Mouse (Mus musculus) intestine, embryonic 15.5 days (tissue): ENCODE measurements around the gene Rab40c. TPM values are rescaled to one million over a fixed set of nuclear protein-coding genes. Genes with fewer than 3 reads are reported as not detected.
A peak's percentile ranks its signal among the peaks of the same experiment; 100 is the strongest.

Experiments used
- ATAC-seq: fragments of 200-750 bp; cut with Nextera tagmentation; 2 replicates; pipeline ENCODE4 v1.8.0; 2017; ENCODE audit warnings: moderate TSS enrichment, moderate library complexity
- H3K27ac ChIP-seq: fragments of 300-500 bp; sonication (generic); 2 replicates; pipeline ENCODE4 v1.5.1; 2015; ENCODE audit warnings: mild to moderate bottlenecking, inconsistent platforms
- H3K27me3 ChIP-seq: fragments of 300-500 bp; sonication (generic); replicated peaks from 2 replicates; pipeline ENCODE4 v1.6.1; 2015; ENCODE audit warnings: inconsistent platforms
- H3K36me3 ChIP-seq: fragments of 300-500 bp; sonication (generic); 2 replicates; pipeline ENCODE4 v1.6.1; 2015; ENCODE audit warnings: inconsistent platforms
- H3K4me1 ChIP-seq: fragments of 300-500 bp; sonication (generic); replicated peaks from 2 replicates; pipeline ENCODE4 v1.6.1; 2015; ENCODE audit warnings: inconsistent platforms
- H3K4me2 ChIP-seq: fragments of 300-500 bp; sonication (generic); replicated peaks from 2 replicates; pipeline ENCODE4 v1.6.1; 2015; ENCODE audit warnings: mild to moderate bottlenecking, inconsistent platforms
- H3K4me3 ChIP-seq: fragments of 300-500 bp; sonication (generic); replicated peaks from 2 replicates; pipeline ENCODE4 v1.5.1; 2015; ENCODE audit warnings: inconsistent platforms
- H3K9ac ChIP-seq: fragments of 300-500 bp; sonication (generic); 2 replicates; pipeline ENCODE4 v1.6.1; 2015; ENCODE audit warnings: inconsistent platforms
- H3K9me3 ChIP-seq: fragments of 300-500 bp; sonication (generic); 2 replicates; pipeline ENCODE4 v1.6.1; 2016; ENCODE audit warnings: inconsistent platforms
- WGBS: fragments of 180-500 bp; shearing (Covaris S2); methylation state at CpG from one replicate; pipeline ENCODE4 v1.1.7; 2015; 5-methylcytosine and 5-hydroxymethylcytosine counted together
- polyA plus RNA-seq: library from polyadenylated mRNA; unstranded; fragments of >200 nt; fragmentation: Nextera tagmentation; extraction: Ambion mirVana; gene quantifications from 2 replicates; pipeline ENCODE4 v1.2.1, GENCODE M21; 2015

Gene Rab40c
- polyA plus RNA-seq, 1 experiment from 2014 or later, result 21.4 TPM

DNA sequence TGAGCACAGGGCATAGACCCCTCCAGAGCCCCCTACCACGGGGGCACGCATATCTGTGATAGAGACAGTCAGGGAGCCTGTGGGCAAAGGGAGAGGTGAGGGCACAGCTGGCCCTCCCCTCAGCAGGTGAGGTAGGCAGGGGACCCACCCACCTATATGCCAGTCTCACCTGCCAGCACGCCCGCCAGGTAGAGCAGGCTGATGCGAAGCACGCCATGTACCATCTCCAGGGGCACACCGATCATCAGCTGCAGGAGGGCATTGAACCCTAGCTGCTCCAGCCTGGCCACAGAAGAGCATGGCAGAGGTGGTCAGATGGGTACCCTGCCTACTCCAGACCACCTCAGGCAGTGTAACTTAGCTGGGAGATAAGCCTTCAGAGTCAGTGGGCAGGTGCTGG is 84.2 kb downstream of the Rab40c start:
- ATAC-seq, result no peak
- peaks cover 65% of the 10 kb centered on the region for H3K4me1 ChIP-seq
- no peaks in the 10 kb centered on the region for H3K9me3 ChIP-seq
- H3K27ac ChIP-seq, result no peak overlapping the region
- H3K4me3 ChIP-seq, result peak overlapping the region; percentile 83; the same call in 1 of the 2 replicates
- peak overlapping the region; percentile 85; the same call in 1 of the 2 replicates for H3K9ac ChIP-seq
- 93% methylated on average over 7 of the region's 7 CpGs for WGBS
- H3K27me3 ChIP-seq, result no peaks in the 10 kb centered on the region
- peaks cover 21% of the 10 kb centered on the region for H3K36me3 ChIP-seq
- H3K4me2 ChIP-seq, result peak overlapping the region; percentile 91

DNA sequence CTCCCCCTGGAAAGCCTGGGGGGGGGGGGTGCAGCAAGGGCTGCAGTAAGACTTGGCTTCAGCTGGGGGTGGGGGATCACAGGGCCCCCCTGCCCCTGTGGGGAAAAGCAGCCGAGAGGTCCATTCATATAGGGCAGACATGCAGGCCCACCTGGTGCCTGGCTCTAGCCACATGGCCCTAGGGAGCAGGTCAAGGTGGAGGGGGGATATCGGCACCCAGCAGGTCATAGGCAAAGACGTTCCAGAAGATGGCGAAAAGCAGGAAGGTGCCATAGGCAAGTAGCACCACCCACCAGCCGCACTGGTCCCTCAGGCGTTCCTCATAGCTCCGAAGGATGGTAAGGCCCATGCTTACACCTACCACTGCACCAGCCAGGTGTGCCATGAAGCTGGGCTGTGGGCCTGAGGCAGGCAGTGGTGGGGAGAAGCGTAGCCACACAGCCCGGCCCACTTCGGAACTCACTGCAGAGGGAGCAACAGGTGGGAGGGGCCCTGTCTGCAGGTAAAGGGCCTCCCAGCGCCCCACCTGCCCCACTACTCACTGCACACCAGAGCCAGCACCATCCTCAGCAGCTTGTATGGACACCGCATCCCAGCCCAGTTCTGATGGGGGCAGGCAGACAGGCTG is 84.8 kb downstream of the Rab40c start:
- WGBS, result 77% methylated on average over 12 of the region's 12 CpGs
- no peak for ATAC-seq
- H3K4me1 ChIP-seq, result peaks cover 70% of the 10 kb centered on the region
- peak overlapping the region; percentile 83 for H3K4me3 ChIP-seq
- no peaks in the 10 kb centered on the region for H3K9me3 ChIP-seq
- H3K36me3 ChIP-seq, result peaks cover 21% of the 10 kb centered on the region
- H3K27me3 ChIP-seq, result no peaks in the 10 kb centered on the region
- H3K4me2 ChIP-seq, result peak overlapping the region; percentile 91
- no peak overlapping the region; the same call in 1 of the 2 replicates for H3K27ac ChIP-seq
- peak overlapping the region; percentile 85 for H3K9ac ChIP-seq

- Histone ChIP-seq H3K36me3 (peaks cover 16% of the 10 kb centered on the region), H3K4me1 (peaks cover 68% of the 10 kb centered on the region), H3K9ac (peak overlapping the region; percentile 85), H3K4me2 (peak overlapping the region; percentile 91), H3K4me3 (peak overlapping the region; percentile 83), H3K27ac (peak overlapping the region; percentile 98), H3K27me3 (no peaks in the 10 kb centered on the region), H3K9me3 (no peaks in the 10 kb centered on the region)
- no peak for ATAC-seq
- WGBS, result 19% methylated on average over 6 of the region's 6 CpGs
These were observed 85.4 kb downstream of the Rab40c start for GRCm38 (mm10) chr17:25833961-25834594.

DNA sequence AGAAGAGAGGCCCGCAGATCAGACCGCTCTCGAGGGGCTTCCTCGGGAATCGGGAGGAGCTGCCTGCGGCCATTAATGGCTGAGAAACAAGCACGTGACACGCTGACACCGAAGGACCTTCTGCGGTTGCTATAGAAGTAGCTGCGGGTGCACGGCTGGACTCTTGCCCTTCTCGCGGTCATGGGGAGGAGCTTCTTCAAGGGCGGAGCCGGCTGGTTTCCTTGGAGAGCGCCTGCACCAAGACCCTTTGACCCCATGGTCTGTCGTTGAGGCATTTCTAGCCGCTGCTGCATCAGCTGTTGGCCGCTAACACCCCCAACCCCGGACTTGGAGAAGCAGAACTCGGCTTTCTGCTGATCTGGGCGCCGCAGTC is 86.2 kb downstream of the Rab40c start, which contains the start of gene Stub1:
TSS of gene Stub1 (minus strand) at position 114 of the 373 bp plus-strand sequence.
- peak within 1 kb of the TSS; percentile 91 for H3K4me2 ChIP-seq
- ATAC-seq, result peak; percentile 82
- H3K36me3 ChIP-seq, result peaks cover 14% of the 10 kb centered on the region
- H3K9me3 ChIP-seq, result no peaks in the 10 kb centered on the region
- H3K27ac ChIP-seq, result peak within 1 kb of the TSS; percentile 98
- peak within 1 kb of the TSS; percentile 85 for H3K9ac ChIP-seq
- H3K27me3 ChIP-seq, result no peaks in the 10 kb centered on the region
- peak within 1 kb of the TSS; percentile 83 for H3K4me3 ChIP-seq
- under 1% methylated on average over 24 of the region's 24 CpGs for WGBS
- peaks cover 70% of the 10 kb centered on the region for H3K4me1 ChIP-seq

DNA sequence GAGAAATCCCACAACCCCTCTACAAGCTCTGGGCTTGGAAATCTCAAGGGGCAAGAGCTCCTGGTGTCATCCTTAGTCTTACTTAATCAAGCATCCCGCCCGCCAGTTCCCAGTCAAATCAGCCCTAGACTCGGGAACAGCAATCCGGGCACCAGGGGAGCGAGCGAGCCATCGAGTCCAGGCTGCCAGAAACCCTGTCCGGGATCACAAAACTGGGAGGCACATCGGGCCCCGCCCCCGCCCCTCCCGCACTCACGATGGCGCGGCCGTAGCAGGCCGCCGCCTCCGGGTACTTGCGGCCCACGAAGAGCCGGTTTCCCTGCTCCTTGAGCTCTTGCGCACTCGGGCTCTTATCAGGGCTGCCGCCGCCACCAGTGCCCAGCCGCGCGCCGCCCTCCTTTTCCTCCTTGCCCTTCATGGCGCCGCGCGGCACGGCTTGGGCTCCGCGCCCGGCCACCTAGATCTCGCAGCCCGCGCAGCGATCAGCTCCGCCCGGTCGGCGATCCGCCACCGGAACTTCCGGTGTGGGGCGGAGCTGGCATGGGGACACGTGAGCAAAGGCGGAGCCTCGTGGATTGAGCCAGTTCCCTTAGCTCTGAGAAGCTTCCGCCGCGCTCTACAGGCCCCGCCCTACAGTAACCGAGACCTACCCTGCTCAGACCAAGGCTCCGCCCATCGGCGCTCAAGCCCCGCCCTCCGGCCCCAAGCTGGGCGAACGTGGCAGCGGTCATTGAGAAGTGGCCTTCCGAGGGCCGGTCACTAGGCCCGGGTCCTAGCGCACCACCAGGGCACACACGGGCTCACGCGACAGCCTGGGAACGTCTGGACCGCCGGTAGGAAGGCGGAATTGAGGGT is 86.9 kb downstream of the Rab40c start:
- Histone ChIP-seq H3K4me1 (peaks cover 70% of the 10 kb centered on the region), H3K27ac (peak overlapping the region; percentile 98), H3K4me3 (peak overlapping the region; percentile 83), H3K36me3 (peaks cover 14% of the 10 kb centered on the region), H3K4me2 (peak overlapping the region; percentile 91), H3K9me3 (no peaks in the 10 kb centered on the region), H3K27me3 (no peaks in the 10 kb centered on the region), H3K9ac (peak overlapping the region; percentile 85)
- ATAC-seq, result peak; percentile 92
- under 1% methylated on average over 76 of the region's 77 CpGs for WGBS

Other genes starting within 250 kb of the Rab40c start
- gene Gng13, start 202.6 kb downstream of the Rab40c start, polyA plus RNA-seq, result 2.6 and 2.9 TPM in 2 replicates
- 23.5 and 26.8 TPM in 2 replicates for gene Chtf18, start 192.3 kb downstream of the Rab40c start, polyA plus RNA-seq
- 16.4 and 17.0 TPM in 2 replicates for gene Rpusd1, start 192.1 kb downstream of the Rab40c start, polyA plus RNA-seq
- 0.06 TPM in 1 of 2 replicates, not detected in the other for gene Mslnl, start 183.7 kb downstream of the Rab40c start, polyA plus RNA-seq
- 21.6 and 22.1 TPM in 2 replicates for gene Msln, start 165.3 kb downstream of the Rab40c start, polyA plus RNA-seq
- 29.0 and 31.5 TPM in 2 replicates for gene Narfl, start 146.0 kb downstream of the Rab40c start, polyA plus RNA-seq
- 37.9 and 41.5 TPM in 2 replicates for gene Haghl, start 134.1 kb downstream of the Rab40c start, polyA plus RNA-seq
- 0.15 and 0.40 TPM in 2 replicates for gene Ccdc78, start 133.1 kb downstream of the Rab40c start, polyA plus RNA-seq
- gene Fam173a, start 126.8 kb downstream of the Rab40c start, polyA plus RNA-seq, result 82.5 and 101 TPM in 2 replicates
- gene AC134908.4, start 124.1 kb downstream of the Rab40c start, polyA plus RNA-seq, result not detected in 2 replicates
- gene Metrn, start 122.6 kb downstream of the Rab40c start, polyA plus RNA-seq, result 41.9 and 45.6 TPM in 2 replicates
- gene Fbxl16, start 110.6 kb downstream of the Rab40c start, polyA plus RNA-seq, result 3.1 and 4.1 TPM in 2 replicates
- 25.4 and 27.7 TPM in 2 replicates for gene Wdr24, start 96.1 kb downstream of the Rab40c start, polyA plus RNA-seq
- 45.1 and 49.4 TPM in 2 replicates for gene Jmjd8, start 90.9 kb downstream of the Rab40c start, polyA plus RNA-seq
- 297 and 322 TPM in 2 replicates for gene Stub1, start 86.3 kb downstream of the Rab40c start, polyA plus RNA-seq
- 1.8 and 1.9 TPM in 2 replicates for gene Rhbdl1, start 82.4 kb downstream of the Rab40c start, polyA plus RNA-seq
- gene Gm20683, start 78.0 kb downstream of the Rab40c start, polyA plus RNA-seq, result 1.1 and 2.4 TPM in 2 replicates
- 19.2 and 22.1 TPM in 2 replicates for gene Rhot2, start 74.9 kb downstream of the Rab40c start, polyA plus RNA-seq
- gene Wdr90, start 58.2 kb downstream of the Rab40c start, polyA plus RNA-seq, result 14.0 and 18.7 TPM in 2 replicates
- 73.0 and 77.0 TPM in 2 replicates for gene Mcrip2, start 51.0 kb downstream of the Rab40c start, polyA plus RNA-seq
- 53.5 and 67.8 TPM in 2 replicates for gene Mettl26, start 44.7 kb downstream of the Rab40c start, polyA plus RNA-seq
- gene Wfikkn1, start 38.9 kb downstream of the Rab40c start, polyA plus RNA-seq, result 0.29 and 0.36 TPM in 2 replicates
- 52.1 and 56.4 TPM in 2 replicates for gene Pigq, start 25.2 kb upstream of the Rab40c start, polyA plus RNA-seq
- gene Nhlrc4, start 25.2 kb upstream of the Rab40c start, polyA plus RNA-seq, result 0.10 and 0.46 TPM in 2 replicates
- 0.20 and 0.28 TPM in 2 replicates for gene A930017K11Rik, start 32.8 kb upstream of the Rab40c start, polyA plus RNA-seq
- 18.5 and 25.1 TPM in 2 replicates for gene Capn15, start 66.1 kb upstream of the Rab40c start, polyA plus RNA-seq
- 12.4 and 13.6 TPM in 2 replicates for gene Rab11fip3, start 149.8 kb upstream of the Rab40c start, polyA plus RNA-seq
- 39.4 and 42.7 TPM in 2 replicates for gene Decr2, start 170.6 kb upstream of the Rab40c start, polyA plus RNA-seq
- gene Nme4, start 175.9 kb upstream of the Rab40c start, polyA plus RNA-seq, result 96.7 and 107 TPM in 2 replicates
- gene Tmem8, start 193.6 kb upstream of the Rab40c start, polyA plus RNA-seq, result 8.7 and 10.9 TPM in 2 replicates
- 218 and 240 TPM in 2 replicates for gene Mrpl28, start 203.8 kb upstream of the Rab40c start, polyA plus RNA-seq
- gene Axin1, start 219.0 kb upstream of the Rab40c start, polyA plus RNA-seq, result 14.2 and 17.8 TPM in 2 replicates